ENCODE assay signal across 8 mouse cellular contexts in genomic region chr6:134189575-134190132, GRCm38 (mm10).
A peak's percentile ranks its signal among the peaks of the same experiment; 100 is the strongest.
DNase-seq lines count a peak whose midpoint lies in the region; ATAC-seq and TF ChIP-seq lines count a peak whose summit lies in the region.

No protein-coding gene starts in this region.

- no peaks in the 10 kb centered on the region for H3K9me3 ChIP-seq in MEL (replicated peaks; ENCODE audit: insufficient read depth, low read length)
- no peaks in the 10 kb centered on the region for H3K9me3 ChIP-seq in forebrain, embryonic 12.5 days
- no peaks in the 10 kb centered on the region for H3K9me3 ChIP-seq in hindbrain, embryonic 15.5 days
- no peaks in the 10 kb centered on the region for H3K9me3 ChIP-seq in liver, embryonic 12.5 days (replicated peaks)

- H3K27ac ChIP-seq in MEL (ENCODE audit: control insufficient read depth, low read depth, low read length) = peak overlapping the region; percentile 96
- H3K27ac ChIP-seq in forebrain, embryonic 12.5 days = peak overlapping the region; percentile 38; the same call in 1 of the 2 replicates
- peak overlapping the region; percentile 34 for H3K27ac ChIP-seq in hindbrain, embryonic 15.5 days (replicated peaks)
- H3K27ac ChIP-seq in liver, embryonic 12.5 days = peak overlapping the region; percentile 52

- TF ChIP-seq EP300 in MEL (IDR thresholded peaks at IDR 0.05; ENCODE audit: low read depth in 1 of 2, low read length in 2 of 2) = peak; percentile 84 to 95

- WGBS in forebrain, embryonic 12.5 days = 47% methylated on average over 7 of the region's 7 CpGs
- 36% methylated on average over 7 of the region's 7 CpGs for WGBS in hindbrain, embryonic 15.5 days
- 12% methylated on average over 7 of the region's 7 CpGs for WGBS in liver, embryonic 12.5 days (ENCODE audit: insufficient replicate concordance)

- DNase-seq in 416B (ENCODE audit: low read depth) = peak; percentile 95
- peak; percentile 89 for DNase-seq in MEL (ENCODE audit: low read depth, low spot score)
- DNase-seq in thymus, postnatal 10 days (ENCODE audit: low spot score in 2 of 2) = peak; percentile 17 to 35
- no peak for DNase-seq in left cerebral cortex, adult 9 months (ENCODE audit: low spot score in 2 of 2)

- ATAC-seq in forebrain, embryonic 12.5 days (ENCODE audit: low FRiP score) = peak; percentile 52; the same call in 1 of the 2 replicates
- ATAC-seq in hindbrain, embryonic 15.5 days (ENCODE audit: low FRiP score, low read depth) = peak; percentile 68; the same call in 1 of the 2 replicates
- ATAC-seq in liver, embryonic 12.5 days = peak; percentile 65
- peak; percentile 65 for ATAC-seq in monocyte, adult 5-6 weeks (replicated peaks; ENCODE audit: insufficient number of reproducible peaks, low FRiP score, low TSS enrichment, poor library complexity, severe bottlenecking)

- no peaks in the 10 kb centered on the region for H3K27me3 ChIP-seq in MEL (ENCODE audit: control insufficient read depth in 1 of 2, insufficient read depth in 2 of 2, low read length in 2 of 2)
- H3K27me3 ChIP-seq in forebrain, embryonic 12.5 days = no peaks in the 10 kb centered on the region
- no peaks in the 10 kb centered on the region for H3K27me3 ChIP-seq in hindbrain, embryonic 15.5 days
- H3K27me3 ChIP-seq in liver, embryonic 12.5 days (replicated peaks) = no peaks in the 10 kb centered on the region

- no peak overlapping the region for H3K4me2 ChIP-seq in forebrain, embryonic 12.5 days
- no peak overlapping the region for H3K4me2 ChIP-seq in hindbrain, embryonic 15.5 days
- peak overlapping the region; percentile 10 for H3K4me2 ChIP-seq in liver, embryonic 12.5 days

- peak in 1 of 2 experiments; percentile 55; a peak in 1 of 4 replicates for TF ChIP-seq POLR2A in MEL (IDR thresholded peaks at IDR 0.05; ENCODE audit: control insufficient read depth in 1 of 2, insufficient read depth in 1 of 2, low read depth in 1 of 2, low read length in 2 of 2, poor library complexity in 1 of 2)

- no peak for TF ChIP-seq RAD21 in MEL (IDR thresholded peaks at IDR 0.05; ENCODE audit: low read depth, low read length)

- H3K4me3 ChIP-seq in MEL (ENCODE audit: control insufficient read depth in 1 of 2, insufficient read depth in 1 of 2, low read depth in 2 of 2, low read length in 2 of 2) = no peak overlapping the region
- no peak overlapping the region for H3K4me3 ChIP-seq in forebrain, embryonic 12.5 days (replicated peaks)
- H3K4me3 ChIP-seq in hindbrain, embryonic 15.5 days = no peak overlapping the region
- no peak overlapping the region for H3K4me3 ChIP-seq in liver, embryonic 12.5 days

- peak overlapping the region; percentile 46 for H3K9ac ChIP-seq in MEL (ENCODE audit: control insufficient read depth, low read depth, low read length, poor library complexity, severe bottlenecking)
- no peak overlapping the region for H3K9ac ChIP-seq in forebrain, embryonic 12.5 days
- no peak overlapping the region for H3K9ac ChIP-seq in hindbrain, embryonic 15.5 days
- H3K9ac ChIP-seq in liver, embryonic 12.5 days = no peak overlapping the region

- H3K79me2 ChIP-seq in MEL (ENCODE audit: control insufficient read depth, insufficient read depth, low read length, poor library complexity) = peaks cover 19% of the 10 kb centered on the region

- H3K4me1 ChIP-seq in MEL (ENCODE audit: control insufficient read depth in 1 of 2, insufficient read depth in 2 of 2, low read length in 2 of 2) = peaks cover 67 to 73% of the 10 kb centered on the region in 2 experiments
- H3K4me1 ChIP-seq in forebrain, embryonic 12.5 days = peaks cover 29% of the 10 kb centered on the region
- peaks cover 35% of the 10 kb centered on the region for H3K4me1 ChIP-seq in hindbrain, embryonic 15.5 days (replicated peaks)
- H3K4me1 ChIP-seq in liver, embryonic 12.5 days = peaks cover 74% of the 10 kb centered on the region

- peaks cover 0 to 84% of the 10 kb centered on the region in 2 experiments; a peak in 3 of 4 replicates for H3K36me3 ChIP-seq in MEL (ENCODE audit: control insufficient read depth in 1 of 2, insufficient read depth in 2 of 2, low read length in 2 of 2)
- no peaks in the 10 kb centered on the region for H3K36me3 ChIP-seq in forebrain, embryonic 12.5 days (replicated peaks)
- H3K36me3 ChIP-seq in hindbrain, embryonic 15.5 days = no peaks in the 10 kb centered on the region
- H3K36me3 ChIP-seq in liver, embryonic 12.5 days = no peaks in the 10 kb centered on the region

- no peak for TF ChIP-seq CTCF in MEL (IDR thresholded peaks at IDR 0.05 in 2 of 3, conservative IDR thresholded peaks at IDR 0.05 in 1 of 3; ENCODE audit: control insufficient read depth in 1 of 3, insufficient read depth in 1 of 3, low read depth in 2 of 3, low read length in 3 of 3, poor library complexity in 1 of 3, severe bottlenecking in 1 of 3)

TF ChIP-seq in MEL, 35 proteins besides CTCF, POLR2A, EP300 and RAD21:
- TF ChIP-seq MXI1 (IDR thresholded peaks at IDR 0.05; ENCODE audit: low read depth, low read length) (peak; percentile 51), HCFC1 (IDR thresholded peaks at IDR 0.05; ENCODE audit: low read depth, low read length) (no peak), TCF12 (IDR thresholded peaks at IDR 0.05; ENCODE audit: low read depth, low read length) (peak; percentile 90), MAFK (IDR thresholded peaks at IDR 0.05; ENCODE audit: borderline replicate concordance, low read depth, low read length) (no peak), ELF1 (IDR thresholded peaks at IDR 0.05; ENCODE audit: low read depth, low read length) (0 out of 2 replicates have a peak, but pooled peaks have one; percentile 18), KAT2A (conservative IDR thresholded peaks at IDR 0.05; ENCODE audit: low read depth, low read length) (no peak), NRF1 (IDR thresholded peaks at IDR 0.05; ENCODE audit: insufficient read depth, low read depth, low read length, poor library complexity, severe bottlenecking) (no peak), MAX (IDR thresholded peaks at IDR 0.05; ENCODE audit: low read length) (peak; percentile 40; the same call in 1 of the 2 replicates), ZC3H11A (IDR thresholded peaks at IDR 0.05; ENCODE audit: low read depth, low read length) (no peak), POLR2AphosphoS2 (IDR thresholded peaks at IDR 0.05; ENCODE audit: low read length) (no peak), MYB (IDR thresholded peaks at IDR 0.05; ENCODE audit: low read depth, low read length) (peak; percentile 81), SIN3A (IDR thresholded peaks at IDR 0.05; ENCODE audit: low read length) (peak; percentile 66; the same call in 1 of the 2 replicates), ETS1 (IDR thresholded peaks at IDR 0.05; ENCODE audit: low read depth, low read length) (peak; percentile 80), JUND (IDR thresholded peaks at IDR 0.05; ENCODE audit: low read depth, low read length) (peak; percentile 15; the same call in 1 of the 2 replicates), MEF2A (IDR thresholded peaks at IDR 0.05; ENCODE audit: extremely low read depth, insufficient replicate concordance, low read depth, low read length, poor library complexity, severe bottlenecking) (no peak), POLR2AphosphoS5 (IDR thresholded peaks at IDR 0.05; ENCODE audit: borderline replicate concordance, low read depth, low read length) (no peak), TAL1 (IDR thresholded peaks at IDR 0.05; ENCODE audit: low read length) (peak; percentile 93), UBTF (IDR thresholded peaks at IDR 0.05; ENCODE audit: borderline replicate concordance, insufficient read depth, low read depth, low read length) (no peak), MAZ (IDR thresholded peaks at IDR 0.05; ENCODE audit: low read depth, low read length) (peak; percentile 88), E2F4 (IDR thresholded peaks at IDR 0.05; ENCODE audit: borderline replicate concordance, low read depth, low read length) (no peak), NELFE (IDR thresholded peaks at IDR 0.05; ENCODE audit: low read depth, low read length) (peak; percentile 41; the same call in 1 of the 2 replicates), GATA1 (IDR thresholded peaks at IDR 0.05; ENCODE audit: low read depth, low read length) (peak; percentile 86), MYC (IDR thresholded peaks at IDR 0.05; ENCODE audit: low read depth, low read length) (0 out of 2 replicates have a peak, but pooled peaks have one; percentile 54), BHLHE40 (IDR thresholded peaks at IDR 0.05; ENCODE audit: borderline replicate concordance, low read depth, low read length) (no peak; the same call in 1 of the 2 replicates), USF2 (IDR thresholded peaks at IDR 0.05; ENCODE audit: borderline replicate concordance in 1 of 2, insufficient read depth in 1 of 2, low read depth in 1 of 2, low read length in 2 of 2) (no peak), ZMIZ1 (IDR thresholded peaks at IDR 0.05; ENCODE audit: low read depth, low read length) (no peak), ZNF384 (IDR thresholded peaks at IDR 0.05; ENCODE audit: low read depth, low read length) (no peak), RCOR1 (IDR thresholded peaks at IDR 0.05; ENCODE audit: low read depth, low read length) (peak; percentile 58), SMC3 (IDR thresholded peaks at IDR 0.05; ENCODE audit: low read depth, low read length) (no peak), ZKSCAN1 (IDR thresholded peaks at IDR 0.05; ENCODE audit: low read depth, low read length) (no peak), CHD1 (IDR thresholded peaks at IDR 0.05; ENCODE audit: low read depth, low read length) (no peak), USF1 (IDR thresholded peaks at IDR 0.05; ENCODE audit: low read depth, low read length) (no peak), CHD2 (IDR thresholded peaks at IDR 0.05; ENCODE audit: low read length) (no peak), GABPA (IDR thresholded peaks at IDR 0.05; ENCODE audit: low read depth, low read length) (no peak), TBP (IDR thresholded peaks at IDR 0.05; ENCODE audit: low read depth, low read length) (peak; percentile 78)

Comparison
In these comparisons a context has a peak if more than half of its experiments do, and no peak if none do; other contexts are left out.
1. DNase-seq: peak in 416B (single experiment), MEL (single experiment) and thymus, postnatal 10 days (2 of 2); none in left cerebral cortex, adult 9 months (0 of 2).
2. H3K27ac ChIP-seq: peak in every context shown above with its lines; median percentile 96 in MEL; 52 in liver, embryonic 12.5 days; 38 in forebrain, embryonic 12.5 days; 34 in hindbrain, embryonic 15.5 days.
3. Peak in every context shown above with its lines, with median percentiles within 50 percentile points of each other: ATAC-seq.